Mouse (Mus musculus) intestine, embryonic 16.5 days (tissue): ENCODE results near the gene Ntf3. TPM values are rescaled to one million over a fixed set of nuclear protein-coding genes. Genes with fewer than 3 reads are reported as not detected.

ENCODE experiments used
- ATAC-seq: fragments of 200-750 bp; cut with Nextera tagmentation; 2 replicates; pipeline ENCODE4 v1.8.0; 2017; ENCODE audit warnings: moderate TSS enrichment, moderate library complexity
- H3K27ac ChIP-seq: fragments of 300-500 bp; sonication (generic); 2 replicates; pipeline ENCODE4 v1.5.1; 2014; ENCODE audit warnings: mild to moderate bottlenecking, low read length
- H3K27me3 ChIP-seq: fragments of 300-500 bp; sonication (generic); replicated peaks from 2 replicates; pipeline ENCODE4 v1.6.1; 2014; ENCODE audit warnings: low read length, control low read depth, mixed read lengths; ENCODE audit not compliant: control insufficient read depth, insufficient read depth
- H3K36me3 ChIP-seq: fragments of 300-500 bp; sonication (generic); 2 replicates; pipeline ENCODE4 v1.6.1; 2014; ENCODE audit warnings: low read length, control low read depth; ENCODE audit not compliant: control insufficient read depth, insufficient read depth
- H3K4me1 ChIP-seq: fragments of 300-500 bp; sonication (generic); 2 replicates; pipeline ENCODE4 v1.6.1; 2014; ENCODE audit warnings: low read length, control low read depth, mixed read lengths; ENCODE audit not compliant: control insufficient read depth, insufficient read depth
- H3K4me2 ChIP-seq: fragments of 300-500 bp; sonication (generic); 2 replicates; pipeline ENCODE4 v1.6.1; 2014; ENCODE audit warnings: low read depth, low read length, control low read depth
- H3K4me3 ChIP-seq: fragments of 300-500 bp; sonication (generic); 2 replicates; pipeline ENCODE4 v1.5.1; 2014; ENCODE audit warnings: mild to moderate bottlenecking, low read length
- H3K9ac ChIP-seq: fragments of 300-500 bp; sonication (generic); 2 replicates; pipeline ENCODE4 v1.6.1; 2014; ENCODE audit warnings: low read depth, low read length
- H3K9me3 ChIP-seq: fragments of 300-500 bp; sonication (generic); 2 replicates; pipeline ENCODE4 v1.6.1; 2016; ENCODE audit warnings: low read length, control low read depth; ENCODE audit not compliant: control insufficient read depth
- WGBS: fragments of 180-500 bp; shearing (Covaris S2); extraction: QIAGEN DNeasy Blood & Tissue Kit; methylation state at CpG from one replicate; pipeline ENCODE4 v1.1.7; 2014; 5-methylcytosine and 5-hydroxymethylcytosine counted together
- polyA plus RNA-seq: library from polyadenylated mRNA; unstranded; fragments of >200 nt; fragmentation: Nextera tagmentation; extraction: Ambion mirVana; gene quantifications from 2 replicates; pipeline ENCODE4 v1.2.1, GENCODE M21; 2015

Gene Ntf3
- polyA plus RNA-seq, 1 experiment from 2014 or later, result 6.7 TPM

- H3K27ac ChIP-seq, result no peak overlapping the region
- no peak for ATAC-seq
- no peaks in the 10 kb centered on the region for H3K36me3 ChIP-seq
- peak overlapping the region; percentile 61 for H3K4me2 ChIP-seq
- peaks cover 23% of the 10 kb centered on the region for H3K4me1 ChIP-seq
- 9% methylated on average over 10 of the region's 10 CpGs for WGBS
- H3K27me3 ChIP-seq, result peaks cover 24% of the 10 kb centered on the region
- H3K9ac ChIP-seq, result peak overlapping the region; percentile 63
- H3K4me3 ChIP-seq, result peak overlapping the region; percentile 45
- H3K9me3 ChIP-seq, result no peaks in the 10 kb centered on the region
Measured at GRCm38 (mm10) chr6:126162351-126162758, 4.4 kb downstream of the Ntf3 start.

- H3K9me3 ChIP-seq, result no peaks in the 10 kb centered on the region
- H3K27me3 ChIP-seq, result peaks cover 24% of the 10 kb centered on the region
- H3K4me1 ChIP-seq, result peaks cover 19% of the 10 kb centered on the region
- no peak overlapping the region for H3K27ac ChIP-seq
- ATAC-seq, result no peak
- H3K4me2 ChIP-seq, result peak overlapping the region; percentile 61
- H3K4me3 ChIP-seq, result no peak overlapping the region; the same call in 1 of the 2 replicates
- H3K36me3 ChIP-seq, result no peaks in the 10 kb centered on the region
- H3K9ac ChIP-seq, result no peak overlapping the region
- WGBS, result 61% methylated on average over 8 of the region's 8 CpGs
Measured at GRCm38 (mm10) chr6:126161571-126162340, 5.0 kb downstream of the Ntf3 start.

- Histone ChIP-seq H3K4me2 (no peak overlapping the region), H3K27me3 (peaks cover 20% of the 10 kb centered on the region), H3K9me3 (no peaks in the 10 kb centered on the region), H3K9ac (no peak overlapping the region), H3K4me3 (no peak overlapping the region), H3K27ac (no peak overlapping the region), H3K4me1 (peaks cover 7% of the 10 kb centered on the region), H3K36me3 (no peaks in the 10 kb centered on the region)
- 53% methylated on average over 5 of the region's 5 CpGs for WGBS
- no peak for ATAC-seq
Measured at GRCm38 (mm10) chr6:126160067-126160411, 6.7 kb downstream of the Ntf3 start.

DNA sequence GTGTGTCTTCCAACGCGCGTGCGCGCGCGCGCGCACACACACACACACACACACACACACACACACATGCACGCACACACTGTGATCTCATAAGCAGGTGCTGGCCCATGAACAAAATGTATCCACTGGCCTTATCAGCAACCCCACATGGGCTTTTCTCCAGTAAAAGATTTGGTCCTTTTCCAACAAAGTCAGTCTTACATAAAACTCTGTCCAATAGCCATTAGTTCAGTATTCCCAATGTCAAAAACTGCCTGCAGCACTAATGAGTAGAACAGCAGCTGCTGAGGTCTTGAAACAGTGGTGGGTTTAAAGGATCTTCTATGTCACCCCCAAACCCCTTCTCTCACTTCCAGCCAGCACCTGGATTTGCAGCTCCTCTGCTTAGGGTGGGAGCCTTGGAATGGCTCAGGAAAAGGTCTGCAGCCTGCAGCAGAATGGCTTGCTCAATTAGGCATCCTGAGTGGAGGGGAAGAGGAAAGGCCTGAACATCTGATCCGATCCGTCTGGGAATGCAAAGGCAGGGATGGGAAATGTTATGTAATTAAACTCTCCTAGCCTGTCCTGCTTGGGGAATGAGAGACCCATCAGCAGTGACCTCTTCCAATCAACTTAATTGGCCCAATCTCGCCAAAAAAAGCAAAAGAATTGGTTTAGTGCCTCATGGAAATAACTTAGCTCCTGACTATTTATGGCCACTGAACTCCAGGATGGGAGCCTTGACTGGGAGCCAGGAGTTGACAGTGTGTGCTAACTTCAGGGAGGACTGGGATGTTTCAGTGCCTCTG lies 7.2 kb downstream of the Ntf3 start:
- no peak for ATAC-seq
- WGBS, result 87% methylated on average over 13 of the region's 13 CpGs
- peaks cover 17% of the 10 kb centered on the region for H3K27me3 ChIP-seq
- H3K36me3 ChIP-seq, result no peaks in the 10 kb centered on the region
- peaks cover 5% of the 10 kb centered on the region for H3K4me1 ChIP-seq
- no peak overlapping the region for H3K4me3 ChIP-seq
- H3K9me3 ChIP-seq, result no peaks in the 10 kb centered on the region
- no peak overlapping the region for H3K27ac ChIP-seq
- no peak overlapping the region for H3K9ac ChIP-seq
- H3K4me2 ChIP-seq, result no peak overlapping the region

DNA sequence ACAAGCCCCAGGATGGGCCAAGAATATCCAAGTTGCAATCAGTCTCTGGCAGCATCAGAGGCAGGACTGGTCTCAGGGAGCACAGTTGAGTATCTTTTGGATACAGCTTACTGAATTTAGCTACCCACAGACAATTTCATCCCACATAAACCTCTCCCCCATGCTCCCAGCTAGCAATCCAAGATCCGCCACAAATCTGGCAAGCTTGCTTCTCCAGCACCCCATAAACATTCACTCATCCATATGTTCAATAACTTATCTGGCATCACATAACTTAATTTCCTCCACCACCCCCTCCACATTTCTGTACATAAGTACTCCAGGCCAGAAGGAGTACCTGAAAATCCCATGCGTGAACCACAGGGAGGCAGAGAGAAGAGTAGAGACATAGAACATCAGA lies 10.8 kb downstream of the Ntf3 start:
- Histone ChIP-seq H3K27me3 (no peaks in the 10 kb centered on the region), H3K4me1 (no peaks in the 10 kb centered on the region), H3K9ac (no peak overlapping the region), H3K4me3 (no peak overlapping the region), H3K36me3 (no peaks in the 10 kb centered on the region), H3K9me3 (no peaks in the 10 kb centered on the region), H3K27ac (no peak overlapping the region), H3K4me2 (no peak overlapping the region)
- ATAC-seq, result no peak
- 90% methylated on average over 2 of the region's 2 CpGs for WGBS

GRCm38 (mm10) chr6:126154372-126154982 lies 12.2 kb downstream of the Ntf3 start:
- H3K27me3 ChIP-seq, result no peaks in the 10 kb centered on the region
- no peaks in the 10 kb centered on the region for H3K36me3 ChIP-seq
- no peaks in the 10 kb centered on the region for H3K9me3 ChIP-seq
- H3K4me3 ChIP-seq, result no peak overlapping the region
- no peak overlapping the region for H3K4me2 ChIP-seq
- H3K4me1 ChIP-seq, result no peaks in the 10 kb centered on the region
- WGBS, result 34% methylated on average over 8 of the region's 8 CpGs
- ATAC-seq, result no peak
- no peak overlapping the region for H3K27ac ChIP-seq
- H3K9ac ChIP-seq, result no peak overlapping the region

GRCm38 (mm10) chr6:126153154-126153553 lies 13.6 kb downstream of the Ntf3 start:
- no peaks in the 10 kb centered on the region for H3K9me3 ChIP-seq
- no peak for ATAC-seq
- H3K27me3 ChIP-seq, result no peaks in the 10 kb centered on the region
- no peaks in the 10 kb centered on the region for H3K36me3 ChIP-seq
- no peak overlapping the region for H3K4me3 ChIP-seq
- 77% methylated on average over 2 of the region's 2 CpGs for WGBS
- no peak overlapping the region for H3K27ac ChIP-seq
- no peaks in the 10 kb centered on the region for H3K4me1 ChIP-seq
- H3K9ac ChIP-seq, result no peak overlapping the region
- H3K4me2 ChIP-seq, result no peak overlapping the region

- H3K4me1 ChIP-seq, result peaks cover 18% of the 10 kb centered on the region; the same call in 1 of the 2 replicates
- ATAC-seq, result no peak
- H3K9me3 ChIP-seq, result no peaks in the 10 kb centered on the region
- no peak overlapping the region for H3K27ac ChIP-seq
- H3K36me3 ChIP-seq, result no peaks in the 10 kb centered on the region
- no peak overlapping the region for H3K9ac ChIP-seq
- no peaks in the 10 kb centered on the region for H3K27me3 ChIP-seq
- 48% methylated on average over 5 of the region's 5 CpGs for WGBS
- no peak overlapping the region for H3K4me3 ChIP-seq
- no peak overlapping the region for H3K4me2 ChIP-seq
Measured at GRCm38 (mm10) chr6:126143659-126144058, 23.1 kb downstream of the Ntf3 start.

DNA sequence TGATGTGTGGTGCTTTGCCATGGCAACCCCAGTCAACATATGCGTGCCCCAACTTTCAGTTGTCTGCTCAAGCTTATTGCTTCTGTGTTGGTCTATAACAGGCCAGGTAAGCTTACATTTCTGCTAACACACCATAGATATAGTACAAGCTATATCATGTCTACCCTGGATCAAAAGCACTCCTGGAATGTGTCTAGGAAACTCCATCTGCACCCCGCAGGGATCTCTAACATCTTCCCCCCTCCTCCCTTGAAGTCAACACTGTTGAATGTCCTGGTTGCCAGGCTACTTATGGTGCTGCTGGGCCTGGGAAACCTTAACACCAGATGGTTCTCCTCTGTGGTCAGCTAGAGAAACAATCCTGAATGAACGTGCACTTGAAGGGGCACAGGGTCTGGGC lies 24.0 kb downstream of the Ntf3 start:
- ATAC-seq, result no peak
- no peak overlapping the region for H3K9ac ChIP-seq
- no peaks in the 10 kb centered on the region for H3K9me3 ChIP-seq
- no peaks in the 10 kb centered on the region for H3K36me3 ChIP-seq
- H3K27me3 ChIP-seq, result no peaks in the 10 kb centered on the region
- peaks cover 18% of the 10 kb centered on the region; the same call in 1 of the 2 replicates for H3K4me1 ChIP-seq
- 40% methylated on average over 3 of the region's 3 CpGs for WGBS
- H3K4me3 ChIP-seq, result no peak overlapping the region
- no peak overlapping the region for H3K27ac ChIP-seq
- H3K4me2 ChIP-seq, result no peak overlapping the region
